Mouse (Mus musculus): Measurements from ENCODE around the gene Kdsr. TPM values are rescaled to one million over a fixed set of nuclear protein-coding genes. Genes with fewer than 3 reads are reported as not detected.
A peak's percentile ranks its signal among the peaks of the same experiment; 100 is the strongest.

Kdsr gene
- polyA plus RNA-seq, 1 experiment from 2014 or later: 14.5 TPM

- no peak overlapping the region for H3K27ac ChIP-seq
- H3K9ac ChIP-seq: no peak overlapping the region
- 80% methylated on average over 6 of the region's 6 CpGs for WGBS
- H3K4me1 ChIP-seq (replicated peaks): peaks cover 36% of the 10 kb centered on the region
- no peaks in the 10 kb centered on the region for H3K36me3 ChIP-seq
- H3K4me2 ChIP-seq: no peak overlapping the region
- no peaks in the 10 kb centered on the region for H3K9me3 ChIP-seq
- H3K27me3 ChIP-seq: no peaks in the 10 kb centered on the region
- H3K4me3 ChIP-seq: no peak overlapping the region
- no peak for ATAC-seq (ENCODE audit: low FRiP score)
These were observed 52.3 kb downstream of the Kdsr start for GRCm38 (mm10) chr1:106707036-106707880.

- no peak overlapping the region for H3K4me2 ChIP-seq
- 0 out of 2 replicates have a peak overlapping the region, but pooled peaks have one; percentile 12 for H3K27ac ChIP-seq
- H3K9ac ChIP-seq: no peak overlapping the region
- no peaks in the 10 kb centered on the region for H3K9me3 ChIP-seq
- H3K4me3 ChIP-seq: no peak overlapping the region
- H3K36me3 ChIP-seq: no peaks in the 10 kb centered on the region
- H3K27me3 ChIP-seq: no peaks in the 10 kb centered on the region
- no peak for ATAC-seq (ENCODE audit: low FRiP score)
- 59% methylated on average over 3 of the region's 3 CpGs for WGBS
- peaks cover 16% of the 10 kb centered on the region for H3K4me1 ChIP-seq (replicated peaks)
These were observed 56.3 kb downstream of the Kdsr start for GRCm38 (mm10) chr1:106703183-106703582.

DNA sequence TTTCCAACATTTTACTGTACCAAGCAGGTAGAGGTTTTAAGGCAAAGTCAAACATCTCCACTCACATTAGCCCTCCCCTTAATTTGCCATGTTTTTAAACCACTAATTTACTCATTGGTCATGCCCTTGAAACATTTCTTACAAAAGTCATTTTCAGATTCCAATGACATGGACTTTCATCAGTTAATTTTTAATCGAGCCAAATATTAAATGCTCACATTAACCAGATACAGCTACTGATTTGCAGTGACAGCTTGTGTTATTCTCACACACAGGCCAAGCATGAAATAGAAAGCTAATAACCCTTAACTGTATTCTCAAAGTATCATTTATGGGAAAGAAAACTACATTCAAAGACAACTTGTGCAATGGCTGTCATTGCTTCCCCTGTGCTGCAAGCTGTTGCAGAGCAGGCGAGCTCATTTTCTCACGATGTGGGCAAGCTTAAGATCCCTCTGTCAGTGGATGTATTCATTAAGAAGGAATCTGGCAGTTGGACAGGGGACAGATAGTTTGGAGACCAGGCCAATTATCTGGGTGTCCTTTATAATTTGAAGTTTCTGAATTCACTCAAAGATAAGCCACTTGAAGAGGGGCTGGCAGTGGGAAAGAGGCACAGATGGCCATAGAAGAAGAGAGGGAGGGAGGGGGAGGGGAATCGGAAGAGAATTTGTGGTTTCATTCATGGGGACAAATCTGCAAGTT lies 56.9 kb downstream of the Kdsr start:
- H3K9me3 ChIP-seq: no peaks in the 10 kb centered on the region
- no peak overlapping the region for H3K4me3 ChIP-seq
- H3K9ac ChIP-seq: no peak overlapping the region
- H3K36me3 ChIP-seq: no peaks in the 10 kb centered on the region
- no peaks in the 10 kb centered on the region for H3K27me3 ChIP-seq
- ATAC-seq (ENCODE audit: low FRiP score): peak; percentile 68; the same call in 1 of the 2 replicates
- no peak overlapping the region for H3K4me2 ChIP-seq
- 64% methylated on average over 4 of the region's 4 CpGs for WGBS
- H3K27ac ChIP-seq: no peak overlapping the region
- peaks cover 16% of the 10 kb centered on the region; the same call in 1 of the 2 replicates for H3K4me1 ChIP-seq (replicated peaks)

GRCm38 (mm10) chr1:106700520-106701114 lies 58.9 kb downstream of the Kdsr start:
- H3K36me3 ChIP-seq: no peaks in the 10 kb centered on the region
- no peak overlapping the region for H3K4me3 ChIP-seq
- no peaks in the 10 kb centered on the region for H3K9me3 ChIP-seq
- 88% methylated on average over 9 of the region's 9 CpGs for WGBS
- H3K27me3 ChIP-seq: no peaks in the 10 kb centered on the region
- ATAC-seq (ENCODE audit: low FRiP score): no peak
- H3K9ac ChIP-seq: no peak overlapping the region
- H3K27ac ChIP-seq: no peak overlapping the region
- H3K4me2 ChIP-seq: no peak overlapping the region
- peaks cover 9% of the 10 kb centered on the region; the same call in 1 of the 2 replicates for H3K4me1 ChIP-seq (replicated peaks)

- no peak overlapping the region for H3K4me3 ChIP-seq
- ATAC-seq (ENCODE audit: low FRiP score): no peak
- 92% methylated on average over 5 of the region's 5 CpGs for WGBS
- no peak overlapping the region for H3K27ac ChIP-seq
- no peaks in the 10 kb centered on the region for H3K4me1 ChIP-seq (replicated peaks)
- no peaks in the 10 kb centered on the region for H3K36me3 ChIP-seq
- H3K27me3 ChIP-seq: no peaks in the 10 kb centered on the region
- H3K9me3 ChIP-seq: no peaks in the 10 kb centered on the region
- no peak overlapping the region for H3K9ac ChIP-seq
- H3K4me2 ChIP-seq: no peak overlapping the region
These were observed 63.1 kb downstream of the Kdsr start for GRCm38 (mm10) chr1:106696472-106696871.

- Histone ChIP-seq H3K27me3 (no peaks in the 10 kb centered on the region), H3K4me2 (no peak overlapping the region), H3K9me3 (no peaks in the 10 kb centered on the region), H3K4me1 (replicated peaks) (no peaks in the 10 kb centered on the region), H3K9ac (no peak overlapping the region), H3K4me3 (no peak overlapping the region), H3K27ac (no peak overlapping the region), H3K36me3 (no peaks in the 10 kb centered on the region)
- 90% methylated on average over 4 of the region's 4 CpGs for WGBS
- ATAC-seq (ENCODE audit: low FRiP score): no peak
These were observed 63.9 kb downstream of the Kdsr start for GRCm38 (mm10) chr1:106695649-106696048.

DNA sequence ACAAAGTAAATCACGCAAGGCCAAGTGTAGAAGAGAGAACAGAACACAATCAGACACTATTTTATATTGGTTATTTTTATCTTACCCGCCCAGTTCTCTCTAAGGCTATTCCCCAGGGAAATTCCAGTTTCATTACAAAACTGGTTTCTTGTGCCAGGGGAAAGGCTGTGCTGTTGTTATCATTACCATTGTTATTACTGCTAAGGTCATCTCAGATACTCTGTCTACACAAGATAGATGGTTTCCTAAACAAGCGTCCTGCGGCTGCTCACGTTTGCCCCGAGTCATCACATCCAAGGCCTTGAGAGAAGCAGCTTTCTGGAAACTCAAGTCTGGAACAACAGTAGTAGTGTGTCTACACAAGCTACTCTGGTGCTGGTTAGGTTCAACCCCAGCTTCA lies 65.2 kb downstream of the Kdsr start:
- no peak for ATAC-seq (ENCODE audit: low FRiP score)
- no peak overlapping the region for H3K4me3 ChIP-seq
- H3K9ac ChIP-seq: no peak overlapping the region
- H3K27me3 ChIP-seq: no peaks in the 10 kb centered on the region
- H3K4me1 ChIP-seq (replicated peaks): no peaks in the 10 kb centered on the region
- H3K9me3 ChIP-seq: no peaks in the 10 kb centered on the region
- H3K36me3 ChIP-seq: no peaks in the 10 kb centered on the region
- H3K4me2 ChIP-seq: no peak overlapping the region
- no peak overlapping the region for H3K27ac ChIP-seq
- WGBS: 83% methylated on average over 6 of the region's 6 CpGs

DNA sequence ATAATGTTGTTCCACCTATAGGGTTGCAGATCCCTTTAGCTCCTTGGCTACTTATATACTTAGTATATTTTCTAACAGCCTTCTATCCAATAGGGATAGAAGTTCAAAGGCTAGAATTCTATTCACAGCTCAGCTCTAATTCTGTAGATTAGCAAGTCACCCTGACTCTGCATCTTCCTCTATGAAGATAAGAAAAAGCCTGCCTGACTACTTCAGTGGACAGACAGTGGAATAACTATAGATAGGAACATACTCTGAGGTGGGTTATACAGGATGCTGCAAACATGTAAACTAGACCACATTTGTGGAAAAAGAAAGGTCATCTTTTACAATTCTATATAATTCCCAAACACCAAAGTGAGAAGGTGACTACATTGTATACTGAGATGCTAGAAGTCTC lies 66.9 kb downstream of the Kdsr start:
- no peak overlapping the region for H3K4me3 ChIP-seq
- no peak for ATAC-seq (ENCODE audit: low FRiP score)
- H3K9ac ChIP-seq: no peak overlapping the region

DNA sequence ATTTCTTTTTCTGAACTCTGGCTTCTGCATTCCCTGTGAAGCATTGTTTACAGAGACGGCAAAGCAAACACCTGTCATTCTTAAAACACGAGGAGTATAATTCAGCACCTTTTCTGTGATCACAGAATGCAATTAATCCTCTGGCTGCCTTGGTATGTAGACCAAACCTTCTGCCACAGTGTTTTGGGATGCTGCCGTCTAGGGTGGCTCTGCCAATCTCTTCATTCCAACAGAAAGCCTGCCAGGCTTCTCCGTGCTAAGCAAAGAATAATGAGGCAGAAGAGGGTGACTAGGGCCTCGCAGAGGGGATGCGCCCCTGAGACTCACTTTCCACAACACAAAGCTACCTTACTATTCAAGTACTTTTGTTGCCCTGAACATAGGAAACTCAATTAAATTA lies 68.6 kb downstream of the Kdsr start:
- Histone ChIP-seq H3K36me3 (no peaks in the 10 kb centered on the region), H3K27me3 (no peaks in the 10 kb centered on the region), H3K27ac (no peak overlapping the region), H3K9ac (no peak overlapping the region), H3K4me2 (no peak overlapping the region), H3K4me1 (replicated peaks) (no peaks in the 10 kb centered on the region), H3K9me3 (no peaks in the 10 kb centered on the region), H3K4me3 (no peak overlapping the region)
- ATAC-seq (ENCODE audit: low FRiP score): no peak
- WGBS: 80% methylated on average over 6 of the region's 6 CpGs

More for the DNA sequence above, 66.9 kb downstream of the Kdsr start:
- Histone ChIP-seq H3K4me1 (replicated peaks) (no peaks in the 10 kb centered on the region), H3K9me3 (no peaks in the 10 kb centered on the region), H3K36me3 (no peaks in the 10 kb centered on the region), H3K27me3 (no peaks in the 10 kb centered on the region), H3K27ac (no peak overlapping the region), H3K4me2 (no peak overlapping the region)

GRCm38 (mm10) chr1:106688161-106688516 lies 71.4 kb downstream of the Kdsr start:
- no peak overlapping the region for H3K27ac ChIP-seq
- H3K9ac ChIP-seq: no peak overlapping the region
- no peaks in the 10 kb centered on the region for H3K27me3 ChIP-seq
- WGBS: 85% methylated on average over 5 of the region's 5 CpGs
- H3K4me1 ChIP-seq (replicated peaks): no peaks in the 10 kb centered on the region
- ATAC-seq (ENCODE audit: low FRiP score): no peak
- no peak overlapping the region for H3K4me3 ChIP-seq
- no peaks in the 10 kb centered on the region for H3K36me3 ChIP-seq
- no peak overlapping the region for H3K4me2 ChIP-seq
- no peaks in the 10 kb centered on the region for H3K9me3 ChIP-seq

- Histone ChIP-seq H3K9me3 (no peaks in the 10 kb centered on the region), H3K27ac (no peak overlapping the region), H3K4me1 (replicated peaks) (no peaks in the 10 kb centered on the region), H3K27me3 (no peaks in the 10 kb centered on the region), H3K4me3 (no peak overlapping the region), H3K4me2 (no peak overlapping the region), H3K36me3 (no peaks in the 10 kb centered on the region), H3K9ac (no peak overlapping the region)
- 89% methylated on average over 18 of the region's 18 CpGs for WGBS
- no peak for ATAC-seq (ENCODE audit: low FRiP score)
These were observed 71.9 kb downstream of the Kdsr start for GRCm38 (mm10) chr1:106687435-106688160.

DNA sequence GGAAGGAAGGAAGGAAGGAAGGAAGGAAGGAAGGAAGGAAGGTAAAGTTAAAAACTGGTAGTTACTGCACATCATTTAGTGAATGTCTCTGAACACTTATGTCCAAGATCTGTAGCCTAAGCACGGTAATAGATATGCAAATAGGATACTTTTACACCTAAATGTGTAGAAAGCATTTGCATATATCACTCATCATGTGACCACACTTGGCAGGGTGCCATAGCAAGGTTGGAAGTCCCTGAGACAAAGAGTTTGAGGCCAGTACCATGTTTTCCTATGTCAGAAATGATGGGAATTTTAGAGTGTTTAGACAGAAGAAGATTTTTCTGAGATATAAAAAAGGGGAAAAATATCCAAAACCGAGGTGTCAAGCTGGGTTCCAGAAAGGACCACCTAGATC lies 73.8 kb downstream of the Kdsr start:
- no peak for ATAC-seq (ENCODE audit: low FRiP score)
- no peaks in the 10 kb centered on the region for H3K9me3 ChIP-seq
- no peaks in the 10 kb centered on the region for H3K27me3 ChIP-seq
- H3K9ac ChIP-seq: no peak overlapping the region
- H3K4me3 ChIP-seq: no peak overlapping the region
- 66% methylated on average over 2 of the region's 2 CpGs for WGBS
- H3K4me2 ChIP-seq: no peak overlapping the region
- no peaks in the 10 kb centered on the region for H3K4me1 ChIP-seq (replicated peaks)
- H3K27ac ChIP-seq: no peak overlapping the region
- H3K36me3 ChIP-seq: no peaks in the 10 kb centered on the region
